Mouse (Mus musculus): ENCODE data around the gene Grin2c. TPM values are rescaled to one million over a fixed set of nuclear protein-coding genes. Genes with fewer than 3 reads are reported as not detected.

The Grin2c gene
- total RNA-seq, 2 experiments from 2014 or later: not detected

DNA sequence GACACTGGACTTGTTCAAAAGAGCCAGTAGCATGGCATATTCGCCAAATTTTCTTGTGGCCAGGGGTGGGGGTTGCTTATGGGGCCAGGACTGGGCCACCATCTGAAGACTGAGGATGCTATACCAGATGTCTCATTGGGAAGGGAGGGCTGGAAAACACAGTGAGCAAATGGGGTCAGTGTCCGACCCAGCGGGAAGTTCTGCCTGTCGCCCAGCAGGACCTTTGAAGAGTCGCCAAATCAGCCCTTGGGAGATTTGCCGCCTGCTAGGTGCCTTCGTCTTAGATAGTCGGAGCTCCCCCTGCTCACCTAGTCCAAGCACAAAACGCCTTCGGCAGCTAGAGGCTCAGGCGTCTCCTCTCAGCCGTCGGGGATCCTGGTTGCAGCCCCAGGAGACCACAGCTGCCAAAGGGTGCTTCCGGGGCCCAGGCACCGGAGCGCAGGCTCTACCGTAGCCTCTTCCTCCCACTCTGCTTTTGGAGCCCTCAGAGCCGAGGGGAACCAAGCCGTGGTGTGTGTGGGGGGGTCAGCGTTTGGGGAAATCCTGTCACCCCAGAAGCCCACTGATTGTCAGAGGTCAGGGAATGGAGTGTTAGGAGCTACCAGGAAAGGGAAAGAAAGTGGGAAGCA is 1.2 kb downstream of the Grin2c start:
- no peak for DNase-seq (ENCODE audit: low spot score in 2 of 2)

DNA sequence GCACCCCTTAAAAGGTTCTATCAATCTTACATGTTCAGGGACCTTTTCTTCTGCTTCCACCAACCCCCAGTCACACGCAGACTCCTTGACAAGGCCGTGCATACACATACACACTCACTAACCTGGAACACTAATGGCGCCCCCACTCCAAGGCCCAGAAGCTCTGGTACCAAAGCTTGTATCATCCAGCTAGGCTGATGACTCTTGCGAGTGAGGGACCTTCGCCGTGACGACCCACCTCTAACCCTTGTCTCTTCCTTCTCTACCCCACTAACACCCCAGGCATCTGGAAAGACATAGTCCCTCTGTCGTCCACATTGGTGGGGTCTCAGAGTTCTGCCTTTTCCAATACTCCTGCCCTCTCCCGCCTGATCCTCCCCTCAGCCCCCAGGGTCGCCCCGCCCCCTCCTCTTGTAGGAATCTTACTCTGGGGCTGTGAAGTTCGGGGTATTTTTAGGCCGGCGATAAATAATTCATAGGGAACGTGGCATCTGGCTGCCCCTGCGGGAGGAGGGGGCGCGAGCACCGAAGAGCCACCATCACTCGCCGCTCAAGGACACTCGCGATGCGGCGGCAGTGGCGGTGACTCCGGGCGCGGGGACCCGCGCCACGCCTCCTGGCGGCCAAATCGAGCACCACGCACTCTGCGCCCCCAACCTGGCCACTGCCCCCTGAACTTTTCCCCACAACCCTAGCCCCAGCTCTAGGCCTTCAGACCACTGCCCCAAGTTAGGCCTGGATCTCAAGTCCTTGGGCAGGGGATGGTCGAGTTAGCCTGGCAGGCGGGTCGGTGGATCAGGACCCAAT is 2.0 kb downstream of the Grin2c start:
- DNase-seq (ENCODE audit: low spot score in 2 of 2): no peak

DNA sequence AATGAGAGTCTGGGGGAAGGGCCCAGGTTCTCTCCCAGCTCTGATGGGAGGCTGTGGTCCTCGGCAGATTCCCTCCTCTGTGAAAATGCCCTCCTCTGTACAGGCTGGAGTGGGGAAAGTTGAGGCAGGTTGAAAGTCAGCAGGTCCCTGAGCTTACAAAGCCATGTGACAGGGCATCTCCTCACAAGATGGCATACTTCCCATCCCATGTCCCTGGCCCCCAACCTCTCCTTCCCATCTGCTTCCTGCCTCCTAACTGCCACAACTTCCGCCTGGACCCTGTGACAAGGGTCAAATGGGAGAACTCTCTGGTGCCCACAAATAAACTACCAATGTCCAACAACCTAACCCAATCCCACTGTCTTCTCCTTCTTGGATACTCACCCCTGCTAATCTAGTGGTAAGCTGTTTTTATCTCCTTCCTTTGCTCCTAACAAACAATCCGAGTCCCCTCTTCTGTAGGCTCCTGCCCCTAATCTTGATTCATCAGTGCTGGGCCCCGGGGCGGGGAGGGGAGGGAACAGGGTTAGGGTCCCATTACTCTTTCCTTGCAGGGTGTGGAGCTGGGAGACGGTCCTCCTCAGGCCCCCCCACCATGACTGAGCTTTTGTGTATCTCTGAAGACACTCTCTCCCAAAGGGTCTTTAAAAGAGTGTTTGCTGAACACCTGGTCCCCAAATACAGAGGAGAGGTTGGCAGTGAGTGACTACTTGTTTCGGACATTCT is 2.7 kb downstream of the Grin2c start:
- no peak for DNase-seq (ENCODE audit: low spot score in 2 of 2)

DNA sequence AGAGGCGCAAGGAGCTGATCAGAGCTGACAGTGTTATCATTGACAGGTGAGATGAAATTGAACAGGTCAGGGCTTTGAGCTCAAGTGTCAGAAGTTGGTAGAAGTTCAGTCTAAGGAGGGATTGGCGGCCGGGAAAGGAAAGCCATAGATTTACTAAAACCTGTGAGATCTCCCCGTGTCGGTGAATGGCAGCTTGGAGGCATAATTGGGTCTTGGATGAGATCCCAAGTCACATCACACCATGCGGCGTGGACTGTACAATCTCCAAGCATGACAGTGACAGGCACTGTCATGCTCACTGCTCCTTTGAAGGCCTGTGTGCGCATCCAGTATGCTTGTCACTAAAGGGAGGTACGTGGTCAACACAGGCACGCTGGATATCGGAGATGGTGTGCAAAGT is 4.1 kb downstream of the Grin2c start:
- no peak for DNase-seq (ENCODE audit: low spot score in 2 of 2)

DNA sequence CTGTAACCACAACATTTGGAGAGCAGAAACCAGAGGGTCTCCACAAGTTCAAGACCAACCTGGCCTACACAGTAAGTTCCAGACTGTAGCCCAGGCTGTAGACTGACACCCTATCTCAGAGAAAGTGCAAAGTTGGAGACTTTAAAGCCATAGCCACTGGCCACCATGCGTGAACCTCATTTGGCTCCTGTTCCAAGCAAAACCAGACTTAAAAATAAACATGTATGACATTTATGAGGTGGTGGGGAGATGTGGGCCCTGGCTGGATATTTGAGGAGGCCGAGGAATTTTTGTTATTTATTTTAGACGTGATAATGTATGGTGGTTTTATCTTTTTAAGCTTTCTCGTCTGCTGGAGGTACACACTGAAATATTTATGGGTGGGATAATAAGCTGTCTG is 7.9 kb downstream of the Grin2c start:
- no peak for DNase-seq (ENCODE audit: low spot score in 2 of 2)

DNA sequence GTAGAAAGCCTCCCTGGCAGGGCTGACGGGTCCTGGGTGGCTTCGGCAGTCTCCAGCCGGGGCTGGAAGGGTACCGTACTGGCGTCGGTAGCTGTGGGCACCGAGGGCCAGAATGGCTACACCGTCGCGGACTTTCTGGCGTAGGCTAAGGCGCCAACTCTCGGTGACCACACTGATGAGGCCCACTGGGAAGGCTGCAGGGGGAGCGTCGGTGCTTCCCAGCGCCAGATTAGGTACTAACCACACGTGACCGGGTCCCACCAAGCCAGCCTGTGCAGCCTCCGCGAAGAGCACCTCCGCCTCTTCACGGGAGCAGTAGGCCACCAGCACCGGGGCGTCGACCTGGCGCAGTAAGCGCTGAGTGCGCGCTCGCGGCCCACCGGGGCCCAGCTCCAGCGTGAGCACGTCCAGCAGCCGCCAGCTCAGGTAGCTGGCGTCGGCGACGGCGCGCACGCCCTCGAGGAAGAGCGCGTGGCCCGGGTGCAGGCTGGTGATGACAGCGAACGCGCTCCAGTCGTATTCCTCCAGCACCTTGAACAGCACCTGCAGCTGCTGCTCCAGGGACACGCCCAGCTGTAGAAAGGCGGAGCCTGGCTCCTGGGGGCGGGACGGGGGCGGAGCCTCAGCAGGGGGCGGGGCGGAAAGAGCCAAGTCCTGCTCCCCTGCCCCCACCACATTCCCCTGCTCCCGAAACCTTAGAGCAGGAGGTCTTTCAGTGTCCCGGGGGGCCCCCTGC is 9.1 kb downstream of the Grin2c start:
- no peak for DNase-seq (ENCODE audit: low spot score in 2 of 2)

DNA sequence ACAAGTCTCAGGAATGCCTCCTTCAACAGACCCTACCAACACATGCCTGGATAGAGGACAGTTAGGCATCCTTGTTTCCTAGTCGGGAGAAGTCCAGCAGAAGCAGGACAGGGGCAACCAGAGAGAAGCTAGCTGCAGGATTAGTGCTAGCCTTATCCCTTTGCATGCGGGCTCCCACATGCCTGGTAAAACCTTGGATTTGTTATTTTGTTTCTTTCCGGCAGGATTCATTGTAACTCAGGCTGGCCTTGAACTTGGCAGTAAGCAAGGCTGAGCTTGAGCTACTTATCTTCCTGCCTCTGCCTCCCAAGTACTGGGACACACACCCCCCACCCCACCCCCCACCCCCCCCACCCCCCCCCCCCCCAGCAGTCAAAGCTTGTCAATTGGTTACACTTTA is 15.8 kb downstream of the Grin2c start:
- DNase-seq (ENCODE audit: low spot score in 2 of 2): no peak

DNA sequence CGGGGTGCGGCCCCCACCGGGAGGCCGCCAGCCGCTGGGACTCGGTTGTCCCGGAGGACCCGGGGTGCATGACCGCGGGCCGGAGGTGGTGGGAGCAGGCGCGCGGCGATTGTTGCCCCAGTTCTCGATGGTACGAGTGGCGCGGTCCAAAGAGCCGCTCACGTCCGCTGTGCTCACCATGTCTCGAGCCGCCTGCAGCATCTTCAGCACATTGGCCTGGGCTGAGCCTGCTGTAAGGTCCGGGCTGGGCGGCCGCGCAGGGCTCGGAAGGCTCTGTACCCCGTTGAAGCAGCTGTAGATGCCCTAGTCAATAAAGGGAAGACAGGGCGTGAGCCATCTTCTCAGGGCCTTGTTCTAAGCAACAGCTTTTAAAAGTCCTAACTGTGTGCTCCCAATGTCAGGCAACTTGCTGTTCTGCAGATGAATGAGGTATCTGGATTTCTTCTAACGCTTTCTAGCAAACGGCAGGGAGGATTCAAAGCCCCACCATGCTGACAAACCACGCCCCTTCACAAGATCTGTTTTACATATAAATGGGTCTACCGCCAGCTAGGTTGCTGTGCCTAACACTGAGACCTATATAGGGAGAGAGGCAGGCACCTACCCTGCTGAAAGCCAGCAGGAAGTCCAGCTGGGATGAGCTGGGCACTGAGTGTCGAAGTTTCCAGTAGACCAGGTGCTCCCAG is 16.5 kb downstream of the Grin2c start:
- DNase-seq (ENCODE audit: low spot score in 2 of 2): no peak

DNA sequence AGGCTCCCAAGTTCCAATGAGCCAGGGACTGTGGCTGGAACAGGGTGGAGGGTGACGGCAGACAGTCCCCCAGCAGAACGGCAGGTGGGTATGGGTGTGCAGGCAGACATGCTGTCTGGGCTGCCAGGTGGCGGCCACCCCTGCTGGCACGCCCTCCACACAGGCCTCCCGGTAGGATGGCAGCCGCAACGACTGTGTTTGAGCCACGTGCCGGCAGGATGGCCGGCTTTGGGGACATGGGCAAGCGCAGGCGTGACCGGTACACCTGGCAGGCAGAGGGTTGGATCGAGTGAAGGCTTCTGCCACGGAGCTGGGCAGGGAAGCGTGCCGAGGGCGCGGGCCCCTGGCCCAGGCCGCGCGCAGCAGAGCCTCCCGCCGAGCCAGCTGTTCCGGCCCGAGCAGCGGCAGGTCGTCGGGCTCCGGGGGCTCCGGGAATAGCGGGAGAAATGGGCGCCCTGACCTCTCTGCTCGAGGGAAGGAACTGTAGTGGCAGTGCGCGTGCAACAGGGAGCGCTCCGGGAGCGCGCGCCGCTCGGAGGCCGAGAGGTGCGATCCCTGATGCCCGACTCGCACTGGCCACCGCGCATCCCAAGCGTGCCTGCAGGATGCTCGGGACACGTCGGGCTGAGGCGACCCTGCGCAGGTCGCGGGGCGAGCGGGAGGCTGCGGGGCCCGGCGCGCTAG is 17.2 kb downstream of the Grin2c start:
- DNase-seq (ENCODE audit: low spot score in 2 of 2): no peak

DNA sequence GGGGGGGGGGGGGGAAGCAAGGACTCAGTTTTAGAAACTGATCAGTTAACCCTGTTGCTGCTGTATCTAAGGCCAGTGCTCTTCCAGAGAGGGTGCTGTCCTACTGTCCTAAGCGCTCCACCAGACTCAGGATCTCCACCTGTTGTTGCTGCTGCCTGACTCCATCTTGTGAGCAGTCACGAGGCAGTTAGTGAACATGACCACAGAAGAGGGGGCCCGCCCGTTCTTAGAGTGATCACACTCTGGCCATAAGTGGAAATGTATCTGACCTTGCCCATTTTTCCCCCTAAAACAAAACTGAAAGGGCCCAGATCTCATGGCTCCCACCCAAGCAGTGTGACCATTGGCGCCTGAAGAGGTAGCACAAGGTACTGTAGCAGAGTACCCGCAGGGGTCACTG is 19.1 kb downstream of the Grin2c start:
- no peak for DNase-seq (ENCODE audit: low spot score in 2 of 2)

DNA sequence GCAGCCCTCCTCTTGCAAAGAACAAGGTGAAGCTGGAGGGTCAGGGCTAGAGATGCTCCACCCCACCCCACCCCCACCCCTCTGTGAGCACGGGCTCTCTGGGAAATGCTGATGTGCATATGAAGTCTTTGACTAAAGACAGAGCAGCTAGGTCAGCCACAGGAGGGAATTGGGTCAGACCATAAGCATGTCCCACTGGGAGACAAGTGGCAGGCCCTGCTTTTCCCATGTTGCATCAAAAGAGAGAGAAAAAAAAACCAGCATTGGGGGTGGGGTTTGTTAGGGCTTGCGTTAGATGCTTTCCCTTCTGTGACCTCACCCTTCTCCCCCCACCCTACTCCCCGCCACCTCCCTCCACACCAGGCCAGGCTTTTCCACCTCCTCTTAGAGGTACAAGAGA is 19.8 kb downstream of the Grin2c start:
- no peak for DNase-seq (ENCODE audit: low spot score in 2 of 2)

DNA sequence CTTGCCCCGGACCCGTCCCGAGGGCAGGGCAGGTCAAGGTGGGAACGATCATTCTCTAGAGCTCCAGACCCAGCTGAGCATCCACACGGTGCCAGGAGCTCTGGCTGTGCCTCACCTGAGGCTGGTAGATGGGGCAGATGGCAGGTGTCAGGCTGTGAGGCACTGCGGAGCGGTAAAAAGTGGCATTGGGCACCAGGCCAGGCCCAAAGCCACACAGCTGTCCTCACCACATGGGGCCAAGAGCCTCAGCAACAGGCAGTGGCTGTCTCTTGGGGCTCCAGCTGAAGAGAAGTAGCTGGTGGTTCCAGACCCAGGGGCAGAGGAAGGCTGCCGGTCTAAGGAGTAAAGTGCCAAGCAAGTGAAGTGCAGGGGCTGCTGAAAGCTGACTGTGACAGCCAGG is 20.7 kb downstream of the Grin2c start:
- no peak for DNase-seq (ENCODE audit: low spot score in 2 of 2)

DNA sequence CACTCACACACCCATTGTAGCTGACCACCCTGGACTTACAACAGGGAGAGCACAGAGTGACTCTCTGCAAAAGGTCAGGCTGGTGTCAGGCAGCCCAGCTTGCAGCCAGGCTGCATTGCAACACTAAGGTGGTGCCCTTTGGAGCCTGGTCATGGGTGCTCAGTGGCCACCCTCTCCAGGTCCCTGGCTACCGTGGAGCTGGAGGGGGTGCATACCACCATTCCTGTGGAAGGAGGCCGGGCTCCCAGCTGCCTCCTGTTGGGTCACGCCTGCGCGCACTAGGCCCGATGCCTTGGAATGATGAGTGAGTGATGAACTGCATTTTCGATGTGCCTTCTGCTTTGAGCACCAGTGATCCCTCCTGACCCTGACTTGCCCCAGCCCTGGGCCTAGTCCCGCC is 22.2 kb downstream of the Grin2c start:
- no peak for DNase-seq (ENCODE audit: low spot score in 2 of 2)

DNA sequence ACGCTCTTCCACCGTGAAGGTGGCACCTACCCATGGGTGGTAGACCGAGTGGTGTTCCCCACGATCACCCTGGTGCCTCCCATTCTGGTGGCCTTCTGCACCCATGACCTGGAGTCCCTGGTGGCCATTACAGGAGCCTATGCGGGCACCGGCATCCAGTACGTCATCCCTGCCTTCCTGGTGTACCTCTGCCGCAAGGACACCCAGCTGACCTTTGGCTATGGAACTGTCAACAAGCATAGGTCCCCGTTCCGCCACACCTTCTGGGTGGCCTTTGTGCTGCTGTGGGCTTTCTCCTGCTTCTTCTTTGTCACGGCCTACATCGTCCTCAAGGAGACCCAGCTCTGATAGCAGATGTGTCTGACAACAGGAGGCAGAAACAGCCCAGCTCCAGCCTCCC is 23.3 kb downstream of the Grin2c start:
- no peak for DNase-seq (ENCODE audit: low spot score in 2 of 2)

DNA sequence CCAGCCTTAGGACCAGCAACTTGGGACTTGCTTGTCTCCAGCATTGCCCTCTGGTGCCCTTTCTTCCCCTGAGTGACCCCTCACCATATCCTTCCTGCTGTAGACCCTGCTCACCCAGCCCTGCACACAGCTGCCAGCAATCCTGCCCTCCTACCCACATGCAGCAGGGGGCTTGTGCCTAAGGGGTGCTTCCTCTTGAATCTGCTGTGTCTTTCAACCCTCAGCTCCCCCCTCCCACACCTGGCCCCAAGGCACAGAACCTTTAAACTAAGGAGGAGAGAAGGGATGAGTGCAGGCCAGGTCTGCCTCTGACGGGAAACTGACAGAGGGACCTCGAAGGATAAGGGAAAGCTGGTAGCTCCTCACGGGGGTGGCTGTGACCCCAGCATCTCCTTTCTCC is 24.3 kb downstream of the Grin2c start:
- no peak for DNase-seq (ENCODE audit: low spot score in 2 of 2)

DNA sequence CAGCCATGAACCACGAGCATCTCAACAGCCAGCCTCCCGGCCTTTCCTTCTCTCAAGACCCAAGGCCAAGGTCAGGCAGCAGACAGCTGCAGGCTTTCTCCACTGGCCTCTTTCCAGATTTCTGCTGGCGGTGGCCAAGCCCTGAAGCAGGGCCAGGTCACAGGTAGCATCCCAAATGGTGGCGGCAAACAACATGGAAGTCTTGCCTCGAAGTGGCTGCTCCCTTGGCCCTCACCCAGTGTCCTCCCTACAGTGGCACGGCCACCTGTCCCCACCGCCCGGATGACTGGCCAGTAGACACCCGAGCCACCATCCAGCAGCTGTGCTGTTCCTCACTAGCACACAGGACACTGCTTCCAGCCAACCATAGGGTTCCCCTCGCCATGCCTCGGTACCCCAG is 25.6 kb downstream of the Grin2c start:
- peak; percentile 37 to 60 for DNase-seq (ENCODE audit: low spot score in 2 of 2)

DNA sequence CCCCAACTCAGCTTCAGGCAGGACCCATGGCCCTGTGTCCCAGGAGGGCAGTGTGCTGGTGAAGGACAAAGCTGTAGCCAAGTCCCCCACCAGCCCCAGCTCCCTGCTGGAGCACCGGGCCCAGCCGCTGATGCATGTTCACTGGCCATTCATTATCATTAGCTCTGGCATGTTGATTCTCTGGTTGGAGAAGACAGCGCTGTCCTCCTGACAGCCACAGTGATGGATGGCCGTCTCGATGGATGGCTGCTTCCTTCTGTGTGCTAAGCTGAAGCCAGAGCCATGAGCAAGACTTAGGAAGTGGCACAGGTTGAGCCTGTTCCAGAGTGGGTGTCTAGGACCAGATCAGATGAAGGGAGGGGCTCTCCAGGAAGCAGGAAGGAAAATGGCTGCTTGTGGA is 30.5 kb downstream of the Grin2c start:
- DNase-seq (ENCODE audit: low spot score in 2 of 2): no peak

DNA sequence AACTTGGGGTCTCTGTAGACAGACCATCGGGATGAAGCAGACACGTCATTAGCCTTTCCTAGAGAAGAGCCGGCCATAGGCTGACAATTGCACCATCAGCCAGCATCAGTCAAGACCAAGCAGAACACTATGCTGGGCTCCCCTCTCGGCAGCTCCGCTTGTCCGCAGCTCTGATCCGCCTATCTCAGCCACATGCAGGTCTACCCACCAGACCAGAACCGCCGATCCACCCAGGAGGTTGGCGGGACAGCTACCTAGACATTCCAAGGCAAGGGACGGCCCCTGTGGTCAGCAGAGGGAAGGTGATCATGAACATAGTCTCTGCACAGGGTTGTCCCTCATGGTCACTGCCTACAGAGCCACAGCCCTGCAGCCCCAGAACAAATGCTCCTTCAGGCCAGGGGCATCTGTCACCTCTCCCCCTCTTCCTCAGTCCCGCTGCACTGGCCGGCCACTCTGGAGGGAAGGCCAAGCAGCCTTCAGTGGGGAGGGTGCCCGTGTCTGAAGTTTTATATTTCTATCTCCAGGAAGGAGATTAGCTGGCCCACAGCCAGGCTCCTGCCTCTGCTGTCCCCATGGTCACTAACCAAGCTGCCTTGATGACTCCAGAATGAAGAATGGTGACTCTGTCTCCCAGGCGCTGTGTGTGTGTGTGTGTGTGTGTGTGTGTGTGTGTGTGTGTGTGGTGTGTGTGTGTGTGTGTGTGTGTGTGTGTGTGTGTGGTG is 32.6 kb downstream of the Grin2c start:
- DNase-seq (ENCODE audit: low spot score in 2 of 2): no peak

DNA sequence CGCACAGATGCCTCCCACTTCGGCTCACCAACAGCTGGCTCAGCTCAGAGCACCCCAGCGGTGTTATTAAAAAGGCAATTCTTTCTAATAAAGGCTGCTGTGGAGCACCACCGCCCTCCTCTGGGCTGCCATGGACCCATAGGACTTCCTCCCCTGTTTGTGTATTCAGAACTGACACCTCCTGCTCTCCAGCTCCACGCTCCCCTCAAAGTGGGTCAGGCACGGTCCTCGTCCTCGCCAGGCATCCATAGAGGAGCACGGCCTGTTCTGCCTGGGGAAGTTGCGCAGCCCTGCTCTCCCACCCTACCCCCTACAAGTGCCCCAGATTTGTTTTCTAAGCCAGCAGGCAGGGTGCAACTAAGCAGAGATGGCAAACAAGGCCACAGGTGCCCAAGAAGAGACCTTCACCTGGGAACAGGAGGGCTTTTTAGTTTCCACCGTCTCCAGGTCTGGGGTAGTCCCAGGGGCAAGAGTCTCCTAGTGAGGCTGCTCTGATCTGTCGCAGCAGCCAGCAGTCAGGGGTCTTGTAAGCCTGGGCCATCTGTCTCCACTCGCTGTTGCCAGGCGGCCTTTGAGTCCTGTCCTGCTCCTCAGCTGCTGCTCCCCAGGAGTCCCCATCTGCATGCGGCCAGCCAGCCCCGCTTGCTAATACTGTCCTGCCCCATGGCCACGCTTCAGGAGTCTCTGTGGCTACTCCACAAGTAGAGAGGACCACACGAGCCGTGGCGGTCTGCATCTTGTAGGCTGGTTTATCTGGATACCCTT is 33.3 kb downstream of the Grin2c start:
- DNase-seq (ENCODE audit: low spot score in 2 of 2): peak in 1 of 2 experiments; percentile 31

All from gastrocnemius, postnatal 4 days (tissue).